Mouse (Mus musculus): ENCODE data around the gene Plk4. TPM values are rescaled to one million over a fixed set of nuclear protein-coding genes. Genes with fewer than 3 reads are reported as not detected.

Plk4 gene
- polyA plus RNA-seq, 1 experiment: 40.1 TPM

Other genes with a start within 250 kb of the Plk4 start
- 25.2 and 30.0 TPM in 2 replicates for gene Slc25a31, start 91.2 kb upstream of the Plk4 start, polyA plus RNA-seq (2012; rRNA removed)
- gene Hspa4l, start 55.5 kb upstream of the Plk4 start, polyA plus RNA-seq (2012; rRNA removed): 216 and 222 TPM in 2 replicates
- gene Mfsd8, start 46.9 kb downstream of the Plk4 start, polyA plus RNA-seq (2012; rRNA removed): 1.6 and 1.9 TPM in 2 replicates
- 6.4 and 8.7 TPM in 2 replicates for gene Abhd18, start 47.0 kb downstream of the Plk4 start, polyA plus RNA-seq (2012; rRNA removed)
- 120 and 145 TPM in 2 replicates for gene 1700034I23Rik, start 102.5 kb downstream of the Plk4 start, polyA plus RNA-seq (2012; rRNA removed)
- 114 and 127 TPM in 2 replicates for gene Larp1b, start 149.8 kb downstream of the Plk4 start, polyA plus RNA-seq (2012; rRNA removed)